Mouse (Mus musculus): ENCODE data around the gene Iqgap1.

DNA sequence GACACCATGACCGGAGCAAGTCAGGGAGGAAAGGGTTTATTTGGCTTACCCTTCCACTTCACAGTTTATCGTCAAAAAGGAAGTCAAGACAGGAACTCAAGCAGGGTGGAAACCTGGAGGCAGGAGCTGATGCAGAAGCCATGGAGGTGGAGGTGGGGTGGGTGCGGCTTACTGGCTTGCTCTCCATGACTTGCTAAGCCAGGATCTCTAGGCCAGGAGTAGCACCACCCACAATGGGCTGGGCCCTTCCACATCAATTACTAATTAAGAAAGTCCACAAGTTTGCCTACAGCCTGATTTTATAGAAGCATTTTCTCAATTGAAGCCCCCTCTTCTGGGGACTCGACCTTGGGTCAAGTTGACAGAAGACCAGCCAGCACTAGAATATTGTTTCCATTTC lies 121.7 kb downstream of the Iqgap1 start:
- TF ChIP-seq CTCF (IDR thresholded peaks at IDR 0.05) = no peak
- no peak for TF ChIP-seq POLR2A (IDR thresholded peaks at IDR 0.05; ENCODE audit: insufficient read depth, low read depth, low read length)
